Mouse (Mus musculus) spleen, postnatal 4 days (tissue): ENCODE results near the gene Terb2.

ENCODE experiments used
- DNase-seq, 2 experiments: peaks; one replicate each; pipeline ENCODE4 v3.0.0; 2022; ENCODE audit warnings: low spot score in 2 of 2

Gene Terb2

DNA sequence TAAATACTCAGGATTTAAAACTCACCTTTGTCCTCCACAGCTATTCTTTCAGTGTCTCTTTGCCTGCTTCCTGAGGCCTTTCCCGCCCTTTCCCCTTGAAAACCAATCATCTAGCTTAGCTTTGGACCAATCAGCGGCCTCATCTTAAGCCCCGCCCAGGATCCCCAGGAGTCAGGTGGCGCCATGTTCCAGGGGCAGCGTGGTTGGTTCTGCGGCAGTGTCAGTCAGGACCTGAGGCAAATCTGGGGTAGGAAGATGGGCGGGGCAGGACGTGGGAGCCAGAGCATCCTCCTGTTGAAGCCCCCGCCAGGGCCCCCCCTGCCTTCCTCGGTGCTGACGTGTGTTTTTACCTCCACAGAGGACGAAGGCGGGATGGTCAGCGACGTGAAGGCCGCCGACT is at the start of gene Terb2, which contains the start of gene Patl2:
Gene Terb2, plus strand, starts transcription at position 167 of the 400 bp plus-strand sequence.
Gene Patl2, minus strand, starts transcription at position 84 of the 400 bp plus-strand sequence.
- no peak for DNase-seq

DNA sequence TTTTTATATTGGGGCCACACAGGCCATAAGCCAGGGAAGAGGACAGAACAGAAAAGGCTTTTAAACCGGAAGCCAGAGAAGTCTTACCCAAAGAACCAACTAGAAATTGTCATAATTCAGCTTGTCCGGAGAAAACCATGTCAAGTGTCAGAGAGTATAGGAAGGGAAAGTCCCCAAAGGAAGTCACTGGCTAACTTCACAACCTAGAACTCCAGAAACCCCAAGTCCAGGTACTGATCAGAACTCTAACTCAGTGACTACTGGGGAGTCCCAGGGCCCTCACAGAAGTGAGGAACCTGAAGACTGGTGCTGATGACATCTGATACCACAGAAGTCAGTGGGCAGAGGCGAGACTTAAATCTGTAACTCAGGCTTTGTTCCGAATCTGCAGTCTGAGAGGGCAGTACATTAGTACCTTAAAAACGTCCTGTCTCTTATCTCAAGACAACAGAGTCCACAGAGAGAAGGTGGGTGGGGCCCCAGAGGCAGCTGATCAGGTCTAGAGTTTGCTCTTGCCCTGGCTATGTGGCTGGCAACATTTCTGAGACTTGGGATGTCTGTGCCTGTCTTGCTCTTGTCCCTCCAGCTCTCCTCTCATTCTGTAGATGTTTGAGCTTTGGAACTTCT is 48.1 kb upstream of the Terb2 start:
- peak; percentile 69 to 73 for DNase-seq

- DNase-seq, result no peak
Observed at GRCm38 (mm10) chr2:122140815-122141214, 45.3 kb upstream of the Terb2 start.

- DNase-seq, result no peak
Observed at GRCm38 (mm10) chr2:122141332-122141967, 44.6 kb upstream of the Terb2 start.

- DNase-seq, result no peak
Observed at GRCm38 (mm10) chr2:122143111-122143510, 43.0 kb upstream of the Terb2 start.

DNA sequence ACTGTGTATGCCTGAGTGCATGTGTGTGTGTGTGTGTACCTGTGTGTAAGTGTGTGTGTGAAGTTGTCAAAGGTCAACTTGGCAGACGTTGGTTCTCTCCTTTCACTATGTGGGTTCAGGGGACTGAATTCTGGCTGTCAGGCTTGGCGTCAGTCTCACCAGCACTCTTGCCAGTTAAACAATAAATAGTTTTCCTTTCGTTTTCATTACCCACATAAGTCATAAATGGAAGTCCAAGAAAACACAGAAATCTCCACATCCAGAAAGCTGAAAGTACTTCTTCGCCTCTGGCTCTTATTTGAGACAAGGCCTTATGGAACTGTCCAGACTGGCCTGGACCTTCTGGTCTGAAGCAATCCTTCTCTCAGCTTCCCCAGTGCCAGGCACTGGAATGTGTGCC is 40.3 kb upstream of the Terb2 start:
- no peak for DNase-seq

- DNase-seq, result peak in 1 of 2 experiments; percentile 28
Observed at GRCm38 (mm10) chr2:122146687-122147086, 39.4 kb upstream of the Terb2 start.

- DNase-seq, result peak; percentile 94 to 97
Observed at GRCm38 (mm10) chr2:122147508-122148241, 38.4 kb upstream of the Terb2 start, which contains the start of gene B2m. TSS of gene B2m (plus strand) at chr2:122147686.

- peak; percentile 67 to 80 for DNase-seq
Observed at GRCm38 (mm10) chr2:122148242-122148917, 37.7 kb upstream of the Terb2 start.

GRCm38 (mm10) chr2:122149316-122149715 is 36.8 kb upstream of the Terb2 start:
- no peak for DNase-seq

- DNase-seq, result no peak
Observed at GRCm38 (mm10) chr2:122149716-122150115, 36.4 kb upstream of the Terb2 start.

DNA sequence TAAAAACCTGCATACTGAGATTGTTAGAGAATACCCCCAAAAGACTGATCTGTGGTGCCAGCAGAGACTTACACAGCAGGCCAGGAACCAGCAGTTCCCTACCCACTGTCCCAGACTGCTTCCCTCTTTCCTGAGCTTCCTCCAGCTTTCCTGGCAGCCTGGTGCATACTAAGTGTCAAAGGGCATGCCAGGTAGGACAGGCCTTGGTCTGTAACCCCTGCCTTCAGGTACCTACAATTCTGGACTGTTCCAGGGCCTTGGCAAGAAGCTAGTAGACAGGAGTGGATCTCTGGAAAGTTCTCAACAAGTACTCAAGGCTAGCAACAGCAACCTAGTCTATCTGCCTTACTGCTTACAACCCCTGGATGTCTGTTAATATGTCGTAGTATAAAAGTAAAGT is 34.9 kb upstream of the Terb2 start:
- no peak for DNase-seq

DNA sequence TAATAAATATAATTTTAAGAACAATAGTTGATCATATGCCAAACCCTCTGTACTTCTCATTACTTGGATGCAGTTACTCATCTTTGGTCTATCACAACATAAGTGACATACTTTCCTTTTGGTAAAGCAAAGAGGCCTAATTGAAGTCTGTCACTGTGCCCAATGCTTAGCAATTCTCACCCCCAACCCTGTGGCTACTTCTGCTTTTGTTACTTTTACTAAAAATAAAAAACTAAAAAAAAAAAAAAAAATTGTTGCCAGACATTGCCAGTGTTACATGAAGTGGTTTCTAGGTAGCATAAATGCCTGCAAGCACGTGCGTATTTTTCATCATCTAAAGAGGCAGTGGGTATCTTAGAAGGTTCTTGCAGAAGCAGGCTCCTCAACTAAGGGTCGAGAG is 33.2 kb upstream of the Terb2 start:
- DNase-seq, result no peak

DNA sequence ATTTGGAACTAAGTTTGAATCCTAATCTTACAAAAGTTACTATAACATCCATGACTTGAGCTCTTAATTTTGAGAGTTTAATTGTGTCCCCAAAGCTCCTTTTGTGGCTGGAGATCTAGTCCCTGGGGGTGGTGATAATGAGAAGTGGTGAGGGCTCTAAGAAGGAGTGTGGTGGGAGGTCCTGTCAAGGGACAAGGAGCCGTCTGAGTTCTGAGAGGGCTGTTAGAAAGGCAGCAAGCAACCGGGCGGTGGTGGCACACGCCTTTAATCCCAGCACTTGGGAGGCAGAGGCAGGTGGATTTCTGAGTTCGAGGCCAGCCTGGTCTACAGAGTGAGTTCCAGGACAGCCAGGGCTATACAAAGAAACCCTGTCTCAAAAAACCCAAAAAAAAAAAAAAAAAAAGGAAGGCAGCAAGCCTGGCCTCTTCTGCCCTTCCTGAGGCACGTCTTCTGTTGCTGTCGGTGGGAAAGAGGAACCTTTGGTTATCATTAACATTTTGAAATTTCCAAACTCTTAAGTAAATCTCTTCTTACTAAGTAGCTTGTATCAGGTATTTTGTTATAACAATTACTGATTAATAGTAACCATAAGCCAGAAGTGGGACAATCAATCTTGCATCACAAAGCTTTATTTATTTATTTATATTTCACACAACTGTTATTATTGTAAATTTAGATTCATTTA is 32.2 kb upstream of the Terb2 start:
- DNase-seq, result no peak

GRCm38 (mm10) chr2:122154479-122154878 is 31.6 kb upstream of the Terb2 start:
- no peak for DNase-seq

DNA sequence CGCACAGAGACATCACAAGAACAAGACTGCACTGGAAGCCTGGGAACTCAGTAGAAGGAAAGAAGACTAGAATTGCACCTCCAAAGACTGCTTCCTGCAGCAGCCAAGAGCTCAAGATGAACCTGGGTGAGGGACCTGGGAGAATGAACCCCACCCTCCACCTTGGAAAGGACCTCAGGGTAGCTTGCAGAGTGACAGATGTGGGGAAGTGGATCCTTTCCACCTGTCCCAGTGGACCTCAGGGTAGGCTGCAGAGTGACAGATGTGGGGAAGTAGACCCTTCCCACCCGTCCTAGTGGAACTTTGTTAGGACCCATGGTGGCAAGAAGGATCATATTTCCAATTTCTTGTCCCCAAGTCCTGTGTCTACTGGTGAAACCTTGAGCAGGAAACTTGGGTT is 30.8 kb upstream of the Terb2 start:
- DNase-seq, result no peak

DNA sequence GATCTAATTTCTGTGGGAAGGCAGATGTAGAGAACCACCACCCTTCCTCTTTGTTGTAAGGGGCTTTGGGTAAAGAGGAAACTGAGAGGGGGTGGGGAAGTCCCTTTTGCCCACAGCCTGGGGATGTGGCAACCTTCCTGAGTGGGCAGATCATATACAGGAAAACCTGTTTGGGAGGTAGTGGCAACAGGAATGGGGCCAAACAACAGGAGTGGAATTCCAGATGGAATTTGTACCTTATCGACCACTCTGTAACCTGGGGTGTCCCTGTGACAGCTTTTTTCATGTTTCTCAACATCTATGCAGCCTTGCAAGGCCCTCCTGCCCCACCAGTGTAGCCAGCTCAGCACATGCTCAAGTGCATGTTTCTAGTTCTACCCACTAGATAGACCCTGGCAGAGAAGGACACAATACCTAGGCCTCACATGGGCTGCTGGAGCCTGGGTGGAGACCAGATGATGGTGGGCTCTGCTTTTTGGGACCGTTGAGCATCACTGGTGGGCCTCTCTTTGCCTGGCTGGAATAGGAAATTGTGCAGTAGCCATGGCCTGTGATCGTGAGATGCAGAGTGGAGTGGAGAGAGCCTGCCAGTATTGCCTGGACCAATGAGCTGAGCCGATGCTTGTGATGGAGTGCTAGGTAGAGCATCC is 29.9 kb upstream of the Terb2 start:
- DNase-seq, result peak in 1 of 2 experiments; percentile 60

- no peak for DNase-seq
Observed at GRCm38 (mm10) chr2:122157561-122157960, 28.5 kb upstream of the Terb2 start.

- DNase-seq, result peak in 1 of 2 experiments; percentile 44
Observed at GRCm38 (mm10) chr2:122158362-122158802, 27.7 kb upstream of the Terb2 start.

DNA sequence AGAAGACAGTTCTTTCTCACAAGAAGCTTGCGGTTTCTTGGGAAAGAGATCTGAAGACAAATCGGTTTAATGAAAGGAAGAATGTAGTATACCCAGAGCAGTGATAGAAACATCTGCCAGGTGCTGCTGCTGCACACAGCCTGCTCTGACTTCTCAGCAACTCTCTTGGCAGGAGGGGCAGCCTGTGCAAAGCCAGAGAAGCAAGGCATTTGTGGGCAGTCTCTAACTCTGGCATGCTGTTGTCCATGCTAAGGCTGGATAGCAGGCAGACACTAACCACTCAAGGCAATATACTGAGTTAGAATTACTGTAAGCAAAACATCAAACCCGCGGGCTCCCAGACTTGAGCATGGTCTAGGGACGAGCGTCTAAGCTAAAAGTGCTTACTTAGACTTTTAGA is 26.4 kb upstream of the Terb2 start:
- DNase-seq, result peak in 1 of 2 experiments; percentile 54

DNA sequence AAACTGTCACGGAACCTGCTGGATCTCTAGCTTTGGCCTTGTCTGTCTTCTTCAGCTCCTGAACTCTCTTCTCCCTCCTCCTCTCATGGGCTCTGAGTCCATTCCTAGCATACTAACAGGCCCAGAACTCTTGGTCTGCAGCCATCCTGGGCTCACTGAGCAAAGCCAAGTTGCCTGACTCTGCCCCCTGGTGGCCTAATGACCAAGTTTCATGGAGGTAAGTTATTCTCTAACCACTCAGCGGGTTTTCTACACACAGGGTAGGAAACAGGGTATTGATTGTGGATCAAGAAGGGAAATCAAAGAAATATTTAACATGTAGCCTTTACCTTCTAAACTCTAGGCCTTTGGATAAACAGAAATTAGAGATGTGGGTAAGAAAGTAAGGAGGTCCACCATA is 25.4 kb upstream of the Terb2 start, which contains the start of gene Trim69:
Gene Trim69, plus strand, starts transcription at position 21 of the 400 bp plus-strand sequence.
- peak; percentile 80 to 91 for DNase-seq
